Comparison of ENCODE assay signal across 28 mouse cellular contexts in genomic region chr11:121670926-121671325, GRCm38 (mm10). TPM values are rescaled to one million over a fixed set of nuclear protein-coding genes. Genes with fewer than 3 reads are reported as not detected.
"Had no signal": no experiment of that assay in that cellular context is flagged by ENCODE, and none has a peak within 500 bp of the region (broad histone marks: within the 10 kb centered on the region; RNA-seq: fewer than 3 reads in every experiment).

No protein-coding gene starts in this region.

- H3K9me3 ChIP-seq: embryonic facial prominence, embryonic 10.5 days; embryonic facial prominence, embryonic 12.5 days; embryonic facial prominence, embryonic 15.5 days; forebrain, embryonic 15.5 days had no signal

- H3K27ac ChIP-seq: embryonic facial prominence, embryonic 10.5 days; embryonic facial prominence, embryonic 12.5 days; embryonic facial prominence, embryonic 13.5 days; embryonic facial prominence, embryonic 15.5 days; forebrain, embryonic 10.5 days; forebrain, embryonic 12.5 days; forebrain, embryonic 13.5 days; forebrain, embryonic 15.5 days; gastrocnemius, adult 2 months; heart, adult 2 months had no signal

- ATAC-seq: forebrain, embryonic 13.5 days; forebrain, embryonic 14.5 days; forebrain, embryonic 15.5 days; forebrain, embryonic 16.5 days; forebrain, postnatal 0 days had no signal

- H3K27me3 ChIP-seq: embryonic facial prominence, embryonic 12.5 days; embryonic facial prominence, embryonic 13.5 days; embryonic facial prominence, embryonic 15.5 days; forebrain, embryonic 12.5 days; forebrain, embryonic 13.5 days; forebrain, embryonic 15.5 days had no signal

- H3K4me2 ChIP-seq: embryonic facial prominence, embryonic 12.5 days; embryonic facial prominence, embryonic 13.5 days; embryonic facial prominence, embryonic 15.5 days; forebrain, embryonic 12.5 days; forebrain, embryonic 13.5 days; forebrain, embryonic 15.5 days had no signal

- H3K9ac ChIP-seq: embryonic facial prominence, embryonic 12.5 days; embryonic facial prominence, embryonic 13.5 days; embryonic facial prominence, embryonic 15.5 days; forebrain, embryonic 12.5 days; forebrain, embryonic 13.5 days; forebrain, embryonic 15.5 days; forebrain, postnatal 0 days had no signal

- H3K4me3 ChIP-seq: embryonic facial prominence, embryonic 10.5 days; embryonic facial prominence, embryonic 12.5 days; embryonic facial prominence, embryonic 13.5 days; embryonic facial prominence, embryonic 15.5 days; erythroblast, embryonic 14.5 days; forebrain, embryonic 10.5 days; forebrain, embryonic 12.5 days; forebrain, embryonic 13.5 days; forebrain, embryonic 15.5 days; gastrocnemius, adult 2 months; heart, adult 2 months had no signal

- DNase-seq: cerebellum, adult 18-20 months; cerebellum, adult 2 months; cerebellum, adult 8-10 months; cerebellum, adult 9-10 months; cerebellum, adult 9-11 months; cerebellum, postnatal 10 days; cerebellum, postnatal 14 days; cerebellum, postnatal 25 days; cerebellum, postnatal 36 days; embryo, embryonic 11 days; forebrain, postnatal 0 days; gastrocnemius, adult 2 months; gastrocnemius, postnatal 10 days; gastrocnemius, postnatal 14 days; gastrocnemius, postnatal 25 days; gastrocnemius, postnatal 36 days; heart, adult 2 months had no signal

- H3K36me3 ChIP-seq: forebrain, embryonic 12.5 days; forebrain, embryonic 15.5 days had no signal

RNA-seq across cellular contexts. Expression of gene B3gntl1, which starts 2.0 kb away (rescaled TPM):
- polyA plus RNA-seq: erythroblast, embryonic 14.5 days had no signal
